Mouse (Mus musculus) midbrain, embryonic 11.5 days (tissue): ENCODE data around the gene Mef2d. TPM values are rescaled to one million over a fixed set of nuclear protein-coding genes. Genes with fewer than 3 reads are reported as not detected.

ENCODE experiments used
- ATAC-seq: fragments of 200-750 bp; cut with Nextera tagmentation; 2 replicates; pipeline ENCODE4 v1.8.0; 2017; ENCODE audit warnings: moderate TSS enrichment, moderate library complexity; ENCODE audit not compliant: low FRiP score
- DNase-seq: peaks from one replicate; pipeline ENCODE4 v3.0.0; 2015; ENCODE audit warnings: low spot score; ENCODE audit errors: missing footprints
- H3K27ac ChIP-seq: fragments of 300-500 bp; sonication (generic); 2 replicates; pipeline ENCODE4 v1.5.1; 2014; ENCODE audit warnings: low read depth, low read length
- H3K27me3 ChIP-seq: fragments of 300-500 bp; sonication (generic); 2 replicates; pipeline ENCODE4 v1.6.1; 2014; ENCODE audit warnings: mild to moderate bottlenecking, low read length, moderate library complexity, mixed read lengths; ENCODE audit not compliant: control insufficient read depth, insufficient read depth
- H3K36me3 ChIP-seq: fragments of 300-500 bp; sonication (generic); 2 replicates; pipeline ENCODE4 v1.6.1; 2014; ENCODE audit warnings: mild to moderate bottlenecking, low read length, moderate library complexity, mixed read lengths; ENCODE audit not compliant: control insufficient read depth, insufficient read depth
- H3K4me1 ChIP-seq: fragments of 300-500 bp; sonication (generic); 2 replicates; pipeline ENCODE4 v1.6.1; 2014; ENCODE audit warnings: low read length; ENCODE audit not compliant: control insufficient read depth, insufficient read depth
- H3K4me2 ChIP-seq: fragments of 300-500 bp; sonication (generic); 2 replicates; pipeline ENCODE4 v1.6.1; 2014; ENCODE audit warnings: mild to moderate bottlenecking, moderate library complexity
- H3K4me3 ChIP-seq: fragments of 300-500 bp; sonication (generic); 2 replicates; pipeline ENCODE4 v1.5.1; 2014; ENCODE audit warnings: low read depth, low read length
- H3K9ac ChIP-seq: fragments of 300-500 bp; sonication (generic); 2 replicates; pipeline ENCODE4 v1.6.1; 2014; ENCODE audit warnings: low read length
- H3K9me3 ChIP-seq: fragments of 300-500 bp; sonication (generic); 2 replicates; pipeline ENCODE4 v1.6.1; 2016; ENCODE audit warnings: low read length; ENCODE audit not compliant: control insufficient read depth
- WGBS: fragments of 180-500 bp; shearing (Covaris S2); extraction: QIAGEN DNeasy Blood & Tissue Kit; methylation state at CpG from one replicate; pipeline ENCODE4 v1.1.7; 2014; 5-methylcytosine and 5-hydroxymethylcytosine counted together
- polyA plus RNA-seq: library from polyadenylated mRNA; unstranded; fragments of >200 nt; fragmentation: Nextera tagmentation; extraction: Ambion mirVana; gene quantifications from 2 replicates; pipeline ENCODE4 v1.2.1, GENCODE M21; 2014

The Mef2d gene
- polyA plus RNA-seq = 9.0 and 10.9 TPM in 2 replicates

- ATAC-seq (peak; percentile 89), DNase-seq (peak; percentile 99)
- H3K4me3 ChIP-seq = peak within 1 kb of the TSS; percentile 77
- H3K4me1 ChIP-seq = peaks cover 53% of the 10 kb centered on the region
- H3K27ac ChIP-seq = peak within 1 kb of the TSS; percentile 82
- H3K36me3 ChIP-seq = no peaks in the 10 kb centered on the region
- under 1% methylated on average over 47 of the region's 52 CpGs for whole genome bisulfite sequencing
- H3K27me3 ChIP-seq = peaks cover 24% of the 10 kb centered on the region
- peak within 1 kb of the TSS; percentile 87 for H3K9ac ChIP-seq
- H3K4me2 ChIP-seq = peak within 1 kb of the TSS; percentile 92
- H3K9me3 ChIP-seq = no peaks in the 10 kb centered on the region
Measured at GRCm38 (mm10) chr3:88141787-88142523, at the start of gene Mef2d. Mef2d (plus strand) TSS chr3:88142372.

GRCm38 (mm10) chr3:88094126-88094525, 48.0 kb upstream of the Mef2d start:
- Histone ChIP-seq H3K27ac (no peak overlapping the region), H3K9me3 (no peaks in the 10 kb centered on the region), H3K4me2 (no peak overlapping the region), H3K27me3 (no peaks in the 10 kb centered on the region), H3K9ac (no peak overlapping the region), H3K36me3 (peaks cover 14% of the 10 kb centered on the region), H3K4me1 (no peaks in the 10 kb centered on the region), H3K4me3 (no peak overlapping the region)
- 91% methylated on average over 5 of the region's 5 CpGs for WGBS
- peak; percentile 61 for DNase-seq
- ATAC-seq = no peak

- Histone ChIP-seq H3K4me2 (no peak overlapping the region), H3K4me3 (no peak overlapping the region), H3K27ac (no peak overlapping the region), H3K9ac (no peak overlapping the region), H3K4me1 (no peaks in the 10 kb centered on the region), H3K27me3 (no peaks in the 10 kb centered on the region), H3K36me3 (peaks cover 11% of the 10 kb centered on the region), H3K9me3 (no peaks in the 10 kb centered on the region)
- ATAC-seq (no peak), DNase-seq (peak; percentile 37)
- WGBS = 90% methylated on average over 6 of the region's 6 CpGs
Measured at GRCm38 (mm10) chr3:88097666-88098065, 44.5 kb upstream of the Mef2d start.

- 93% methylated on average over 3 of the region's 3 CpGs for WGBS
Measured at GRCm38 (mm10) chr3:88100251-88100650, 41.9 kb upstream of the Mef2d start.

GRCm38 (mm10) chr3:88101736-88102135, 40.4 kb upstream of the Mef2d start:
- no peaks in the 10 kb centered on the region for H3K27me3 ChIP-seq
- H3K4me3 ChIP-seq = no peak overlapping the region
- no peak overlapping the region for H3K9ac ChIP-seq
- DNase-seq = no peak
- no peaks in the 10 kb centered on the region for H3K9me3 ChIP-seq
- H3K36me3 ChIP-seq = peaks cover 11% of the 10 kb centered on the region
- no peak for ATAC-seq
- no peaks in the 10 kb centered on the region for H3K4me1 ChIP-seq
- WGBS = 96% methylated on average over 7 of the region's 7 CpGs
- H3K4me2 ChIP-seq = no peak overlapping the region
- no peak overlapping the region for H3K27ac ChIP-seq

More at GRCm38 (mm10) chr3:88100251-88100650, 41.9 kb upstream of the Mef2d start:
- Histone ChIP-seq H3K4me1 (no peaks in the 10 kb centered on the region), H3K9ac (no peak overlapping the region), H3K27me3 (no peaks in the 10 kb centered on the region), H3K9me3 (no peaks in the 10 kb centered on the region), H3K4me2 (no peak overlapping the region), H3K27ac (no peak overlapping the region), H3K36me3 (peaks cover 8% of the 10 kb centered on the region), H3K4me3 (no peak overlapping the region)
- DNase-seq = no peak
- ATAC-seq = no peak

- no peak overlapping the region for H3K4me2 ChIP-seq
- no peaks in the 10 kb centered on the region for H3K27me3 ChIP-seq
- peaks cover 11% of the 10 kb centered on the region for H3K36me3 ChIP-seq
- WGBS = 90% methylated on average over 6 of the region's 6 CpGs
- no peak overlapping the region for H3K9ac ChIP-seq
- H3K4me1 ChIP-seq = no peaks in the 10 kb centered on the region
- H3K27ac ChIP-seq = no peak overlapping the region
- peak; percentile 70 for DNase-seq
- H3K9me3 ChIP-seq = no peaks in the 10 kb centered on the region
- no peak for ATAC-seq
- no peak overlapping the region for H3K4me3 ChIP-seq
Measured at GRCm38 (mm10) chr3:88102196-88102595, 40.0 kb upstream of the Mef2d start.

GRCm38 (mm10) chr3:88102611-88103010, 39.6 kb upstream of the Mef2d start:
- H3K36me3 ChIP-seq = peaks cover 11% of the 10 kb centered on the region
- H3K27ac ChIP-seq = no peak overlapping the region

GRCm38 (mm10) chr3:88106126-88106525, 36.0 kb upstream of the Mef2d start:
- H3K4me2 ChIP-seq = no peak overlapping the region
- peaks cover 20% of the 10 kb centered on the region for H3K36me3 ChIP-seq
- DNase-seq = no peak
- H3K4me3 ChIP-seq = no peak overlapping the region
- H3K4me1 ChIP-seq = no peaks in the 10 kb centered on the region
- ATAC-seq = no peak
- H3K9ac ChIP-seq = no peak overlapping the region
- 84% methylated on average over 4 of the region's 4 CpGs for WGBS
- H3K27ac ChIP-seq = no peak overlapping the region
- no peaks in the 10 kb centered on the region for H3K9me3 ChIP-seq
- no peaks in the 10 kb centered on the region for H3K27me3 ChIP-seq

More at GRCm38 (mm10) chr3:88102611-88103010, 39.6 kb upstream of the Mef2d start:
- H3K27me3 ChIP-seq = no peaks in the 10 kb centered on the region
- no peaks in the 10 kb centered on the region for H3K4me1 ChIP-seq
- DNase-seq = no peak
- no peaks in the 10 kb centered on the region for H3K9me3 ChIP-seq
- H3K4me3 ChIP-seq = no peak overlapping the region
- 87% methylated on average over 6 of the region's 6 CpGs for WGBS
- H3K9ac ChIP-seq = no peak overlapping the region
- no peak overlapping the region for H3K4me2 ChIP-seq
- no peak for ATAC-seq

GRCm38 (mm10) chr3:88109126-88109525, 33.0 kb upstream of the Mef2d start:
- Histone ChIP-seq H3K4me2 (no peak overlapping the region), H3K27ac (no peak overlapping the region), H3K4me3 (no peak overlapping the region), H3K9ac (no peak overlapping the region), H3K27me3 (no peaks in the 10 kb centered on the region), H3K9me3 (no peaks in the 10 kb centered on the region), H3K4me1 (no peaks in the 10 kb centered on the region), H3K36me3 (peaks cover 23% of the 10 kb centered on the region)
- DNase-seq (no peak), ATAC-seq (no peak)
- 93% methylated on average over 6 of the region's 6 CpGs for WGBS
